Mouse (Mus musculus): ENCODE measurements around the gene Micall2.

GRCm38 (mm10) chr5:139768216-139768615, 32.1 kb upstream of the Micall2 start:
- TF ChIP-seq CTCF (IDR thresholded peaks at IDR 0.05; ENCODE audit: low read depth, low read length) (no peak), POLR2A (IDR thresholded peaks at IDR 0.05; ENCODE audit: borderline replicate concordance, low read depth, low read length) (no peak)
